Mouse (Mus musculus) left cerebral cortex, adult 2 months (tissue): ENCODE data around the gene Arid4a. TPM values are rescaled to one million over a fixed set of nuclear protein-coding genes. Genes with fewer than 3 reads are reported as not detected.
"Not testable (repeated sequence)": the region's sequence is repeated elsewhere in the genome, so short reads cannot be mapped to it uniquely, and the experiment has no call there.

Experiments used
- DNase-seq, 2 experiments: peaks; one replicate each; pipeline ENCODE4 v3.0.0; 2021 to 2022; ENCODE audit warnings: low spot score in 2 of 2, mixed read lengths in 1 of 2; ENCODE audit errors: extremely low spot score in 1 of 2
- H3K27ac ChIP-seq: fragments of 200-600 bp; 2 replicates; pipeline ENCODE4 v1.8.1; 2022
- H3K4me3 ChIP-seq: fragments of 200-600 bp; 2 replicates; pipeline ENCODE4 v1.8.1; 2022
- CTCF ChIP-seq: fragments of 200-600 bp; IDR thresholded peaks from 2 replicates; pipeline ENCODE4 v1.8.1; 2022; ENCODE audit warnings: antibody characterized with exemption, mild to moderate bottlenecking, moderate library complexity
- intact Hi-C: fragments of 180-260 bp; cut with DNase I; formaldehyde crosslinking; loops from one replicate; pipeline ENCODE4 v1.15.1; 2025
- total RNA-seq, 2 experiments: library from RNA; stranded (reverse); gene quantifications; 2 replicates each; pipeline ENCODE4 v1.2.3; 2021

Gene Arid4a
- total RNA-seq, 2 experiments from 2014 or later, result 35.2 to 36.4 TPM

GRCm38 (mm10) chr12:71072048-71072447, 56.3 kb downstream of the Arid4a start:
- Histone ChIP-seq H3K4me3 (no peak overlapping the region), H3K27ac (no peak overlapping the region)
- intact Hi-C loops, result no loop called here
- TF ChIP-seq CTCF, result no peak
- DNase-seq, result no peak

GRCm38 (mm10) chr12:71073113-71073730, 57.4 kb downstream of the Arid4a start:
- Histone ChIP-seq H3K27ac (no peak overlapping the region), H3K4me3 (no peak overlapping the region)
- peak; percentile 52 for TF ChIP-seq CTCF
- intact Hi-C loops, result no loop called here
- DNase-seq, result no peak

GRCm38 (mm10) chr12:71086331-71086730, 70.5 kb downstream of the Arid4a start:
- intact Hi-C loops, result no loop called here
- TF ChIP-seq CTCF, result no peak
- no peak for DNase-seq
- no peak overlapping the region for H3K4me3 ChIP-seq
- H3K27ac ChIP-seq, result no peak overlapping the region

- not testable (repeated sequence) for DNase-seq, H3K27ac ChIP-seq
Measured at GRCm38 (mm10) chr12:71104275-71104674, 88.5 kb downstream of the Arid4a start.

GRCm38 (mm10) chr12:71107216-71107771, 91.5 kb downstream of the Arid4a start:
- DNase-seq, result no peak
- H3K27ac ChIP-seq, result no peak overlapping the region
- no peak for TF ChIP-seq CTCF
- no peak overlapping the region for H3K4me3 ChIP-seq
- intact Hi-C loops, result no loop called here

More at GRCm38 (mm10) chr12:71104275-71104674, 88.5 kb downstream of the Arid4a start:
- intact Hi-C loops, H3K4me3 ChIP-seq: not testable (repeated sequence)

GRCm38 (mm10) chr12:71111331-71111730, 95.5 kb downstream of the Arid4a start, which contains the start of gene Tomm20l:
TSS of gene Tomm20l (plus strand) at chr12:71111428.
- no peak within 1 kb of the TSS for H3K27ac ChIP-seq
- intact Hi-C loops, result no loop called here
- no peak for DNase-seq
- peak within 1 kb of the TSS; percentile 23 for H3K4me3 ChIP-seq
- TF ChIP-seq CTCF, result peak; percentile 25

- no peak for DNase-seq
- TF ChIP-seq CTCF, result no peak
- Histone ChIP-seq H3K27ac (no peak overlapping the region), H3K4me3 (no peak overlapping the region)
- intact Hi-C loops, result no loop called here
Measured at GRCm38 (mm10) chr12:71113074-71113473, 97.3 kb downstream of the Arid4a start.

GRCm38 (mm10) chr12:71113675-71114288, 98.0 kb downstream of the Arid4a start:
- intact Hi-C loops, result no loop called here
- no peak overlapping the region for H3K27ac ChIP-seq
- H3K4me3 ChIP-seq, result no peak overlapping the region
- DNase-seq, result peak; percentile 55 to 63
- no peak for TF ChIP-seq CTCF

GRCm38 (mm10) chr12:71116411-71116810, 100.6 kb downstream of the Arid4a start:
- no peak overlapping the region for H3K27ac ChIP-seq
- no peak overlapping the region for H3K4me3 ChIP-seq
- TF ChIP-seq CTCF, result no peak
- no peak for DNase-seq
- intact Hi-C loops, result no loop called here

GRCm38 (mm10) chr12:71122731-71123130, 106.9 kb downstream of the Arid4a start:
- intact Hi-C loops, result no loop called here
- no peak overlapping the region for H3K27ac ChIP-seq
- TF ChIP-seq CTCF, result no peak
- no peak overlapping the region for H3K4me3 ChIP-seq
- DNase-seq, result no peak

GRCm38 (mm10) chr12:71123286-71123685, 107.5 kb downstream of the Arid4a start:
- no peak for TF ChIP-seq CTCF
- no peak overlapping the region for H3K27ac ChIP-seq
- intact Hi-C loops, result no loop called here
- no peak for DNase-seq
- H3K4me3 ChIP-seq, result no peak overlapping the region

GRCm38 (mm10) chr12:71135581-71135980, 119.8 kb downstream of the Arid4a start:
- peak overlapping the region; percentile 80 for H3K4me3 ChIP-seq
- H3K27ac ChIP-seq, result no peak overlapping the region
- no peak for TF ChIP-seq CTCF
- no peak for DNase-seq
- intact Hi-C loops, result no loop called here
